Mouse (Mus musculus) urinary bladder, postnatal 25 days (tissue): ENCODE results near the gene Nfatc2ip.
A peak's percentile ranks its signal among the peaks of the same experiment; 100 is the strongest.
"Not testable (repeated sequence)": the region's sequence is repeated elsewhere in the genome, so short reads cannot be mapped to it uniquely, and the experiment has no call there.

Experiments
- DNase-seq: peaks from one replicate; pipeline ENCODE4 v3.0.0; 2022; ENCODE audit warnings: low spot score

Nfatc2ip gene

DNA sequence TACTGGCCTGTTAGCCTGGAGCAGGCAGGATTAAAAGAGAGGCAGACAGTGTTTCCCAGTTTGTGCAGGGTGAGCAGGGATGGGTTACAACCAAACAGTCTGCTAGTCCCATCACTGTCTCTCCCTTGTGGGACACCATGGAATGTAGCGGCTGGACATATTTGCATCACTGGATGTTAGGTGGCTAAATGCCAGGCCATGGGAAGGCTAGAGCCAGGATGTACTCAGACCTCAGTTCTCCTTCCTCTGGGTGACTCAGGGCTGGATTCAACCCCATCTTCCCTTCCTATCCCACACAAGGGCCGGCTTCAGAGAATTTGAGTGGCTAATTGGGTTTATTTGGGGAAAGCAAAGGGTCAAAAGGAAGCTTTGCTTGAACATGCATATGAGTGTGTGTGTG, 12.1 kb upstream of the Nfatc2ip start:
- DNase-seq = no peak

- not testable (repeated sequence) for DNase-seq
These were observed 6.0 kb upstream of the Nfatc2ip start for GRCm38 (mm10) chr7:126402518-126402917.

DNA sequence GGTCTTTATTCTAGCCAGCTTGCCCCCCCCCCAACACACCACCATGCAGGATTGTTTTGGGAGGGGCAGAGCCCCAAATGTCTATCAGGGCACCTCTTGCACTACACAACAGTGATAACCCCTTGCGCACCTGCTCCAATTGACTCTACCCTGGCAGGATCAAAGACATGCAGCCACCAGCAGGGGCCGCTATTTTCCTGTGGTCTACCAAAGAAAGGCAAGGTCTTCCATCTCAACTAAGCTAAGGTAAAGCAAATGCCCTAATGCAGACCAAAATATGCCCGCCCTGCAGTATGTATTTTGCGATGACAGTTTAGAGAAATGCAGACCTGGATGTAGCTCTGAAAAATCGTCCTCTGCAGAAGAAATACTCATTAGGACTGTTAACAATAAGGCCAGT, 3.0 kb upstream of the Nfatc2ip start:
- peak; percentile 84 for DNase-seq

GRCm38 (mm10) chr7:126397822-126398221, 1.3 kb upstream of the Nfatc2ip start:
- DNase-seq = no peak

- DNase-seq = no peak
These were observed 684 bp upstream of the Nfatc2ip start for GRCm38 (mm10) chr7:126397221-126397620.

GRCm38 (mm10) chr7:126392086-126392884, 4.3 kb downstream of the Nfatc2ip start:
- DNase-seq = not testable (repeated sequence)

DNA sequence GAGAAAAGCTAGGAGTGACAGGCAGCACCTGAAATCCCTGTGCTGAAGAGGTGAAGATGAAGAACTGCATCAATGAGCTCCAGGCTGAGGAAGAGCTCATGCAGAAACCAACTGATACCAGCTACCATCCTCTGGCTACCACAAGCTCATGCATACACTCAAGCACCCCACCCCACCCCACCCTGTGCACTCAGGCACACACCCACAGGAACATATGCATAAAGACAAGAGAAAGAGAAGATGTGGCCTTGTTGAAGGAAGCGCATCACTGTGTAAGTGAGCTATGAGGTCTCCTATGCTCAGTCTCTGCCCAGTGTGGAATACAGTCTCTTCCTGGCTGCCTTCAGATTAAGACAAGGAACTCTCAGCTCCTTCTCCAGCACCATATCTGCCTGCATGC, 8.4 kb downstream of the Nfatc2ip start:
- no peak for DNase-seq

- DNase-seq = no peak
These were observed 13.0 kb downstream of the Nfatc2ip start for GRCm38 (mm10) chr7:126383565-126383964.

GRCm38 (mm10) chr7:126377278-126378158, 19.0 kb downstream of the Nfatc2ip start, which contains the start of gene Spns1:
Spns1 (minus strand) TSS chr7:126377450.
- peak; percentile 89 for DNase-seq

DNA sequence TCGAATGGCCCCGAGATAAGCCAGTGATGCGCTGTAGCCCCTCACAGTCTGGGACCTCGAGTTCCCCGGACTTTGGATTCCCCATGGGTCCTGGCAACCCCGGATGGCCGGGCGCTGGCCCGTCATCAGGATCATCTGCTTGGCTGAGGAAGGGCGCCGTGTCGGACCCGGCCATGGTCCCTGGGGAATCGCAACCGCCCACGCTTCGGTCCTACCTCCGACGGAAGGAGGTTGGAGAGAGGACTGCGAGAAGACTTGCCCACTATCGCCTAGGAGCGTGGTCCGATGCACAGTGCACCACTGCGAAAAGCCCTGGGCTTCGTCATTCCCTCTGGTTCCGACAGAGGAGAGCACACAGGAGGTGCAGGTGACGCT, 19.6 kb downstream of the Nfatc2ip start:
- peak; percentile 11 for DNase-seq

- DNase-seq = no peak
These were observed 21.5 kb downstream of the Nfatc2ip start for GRCm38 (mm10) chr7:126375012-126375411.

- no peak for DNase-seq
These were observed 22.0 kb downstream of the Nfatc2ip start for GRCm38 (mm10) chr7:126374526-126374925.

DNA sequence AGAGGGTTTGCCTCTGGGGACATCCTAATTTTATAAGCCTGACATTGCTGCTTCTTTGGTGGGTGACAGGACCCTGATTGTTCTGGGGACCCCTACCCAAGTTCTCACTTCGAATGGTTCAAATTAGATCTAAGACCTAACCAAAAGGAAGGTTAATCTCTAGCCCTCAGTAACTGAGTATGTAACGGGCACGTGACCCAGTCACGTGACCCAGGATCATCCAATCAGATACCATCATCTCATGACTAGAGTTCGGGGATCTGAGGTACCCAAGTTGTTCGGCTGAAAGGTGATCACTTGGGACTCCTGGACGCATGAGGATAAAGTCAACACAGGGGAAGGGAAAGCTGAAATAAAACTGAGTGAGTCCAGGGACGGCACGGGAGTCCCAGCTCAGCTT, 23.5 kb downstream of the Nfatc2ip start:
- DNase-seq = no peak

DNA sequence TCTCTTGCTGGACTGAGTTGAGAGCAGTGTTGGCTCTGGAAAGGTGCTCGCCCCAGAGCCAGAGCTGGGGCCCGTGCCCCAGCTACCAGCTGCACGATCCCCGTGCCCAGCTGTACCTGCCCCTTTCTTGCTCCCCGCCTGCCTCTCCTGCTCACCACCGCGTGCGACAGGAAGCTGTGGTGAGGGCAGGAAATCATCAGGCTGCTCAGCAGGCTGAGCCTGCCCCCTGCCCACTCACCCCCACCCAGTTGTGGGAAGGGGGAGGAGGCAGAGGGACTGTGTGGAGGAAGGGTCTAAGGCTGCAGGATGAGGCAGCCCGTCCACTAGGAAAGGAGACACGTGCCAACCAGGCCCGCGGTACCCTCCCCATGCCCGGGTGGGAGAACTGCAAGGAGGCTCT, 27.1 kb downstream of the Nfatc2ip start, which contains the start of gene Lat:
Lat (minus strand) TSS at position 178 of the 400 bp plus-strand sequence.
- DNase-seq = no peak

GRCm38 (mm10) chr7:126368367-126368766, 28.2 kb downstream of the Nfatc2ip start:
- DNase-seq = no peak

DNA sequence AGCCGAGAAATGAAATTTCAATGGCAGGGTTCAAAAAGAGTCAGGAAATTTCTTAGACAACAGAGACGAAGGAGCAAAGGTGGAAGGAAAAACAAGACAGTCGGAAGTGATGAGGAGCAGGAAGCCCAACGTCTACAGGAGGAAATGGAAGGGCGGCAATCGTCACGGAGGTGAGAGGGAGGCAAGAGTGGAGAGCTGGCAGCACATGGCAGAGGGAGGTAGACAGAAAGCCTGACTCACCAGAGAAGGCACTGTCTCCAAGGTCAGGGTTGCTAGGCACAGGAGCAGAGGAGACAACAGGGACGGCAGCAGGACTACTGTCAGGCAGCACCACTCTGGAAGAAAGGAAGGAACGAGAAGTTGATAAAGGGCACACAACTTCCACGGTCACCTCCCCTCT, 28.9 kb downstream of the Nfatc2ip start:
- DNase-seq = no peak

- no peak for DNase-seq
These were observed 33.5 kb downstream of the Nfatc2ip start for GRCm38 (mm10) chr7:126363038-126363437.

DNA sequence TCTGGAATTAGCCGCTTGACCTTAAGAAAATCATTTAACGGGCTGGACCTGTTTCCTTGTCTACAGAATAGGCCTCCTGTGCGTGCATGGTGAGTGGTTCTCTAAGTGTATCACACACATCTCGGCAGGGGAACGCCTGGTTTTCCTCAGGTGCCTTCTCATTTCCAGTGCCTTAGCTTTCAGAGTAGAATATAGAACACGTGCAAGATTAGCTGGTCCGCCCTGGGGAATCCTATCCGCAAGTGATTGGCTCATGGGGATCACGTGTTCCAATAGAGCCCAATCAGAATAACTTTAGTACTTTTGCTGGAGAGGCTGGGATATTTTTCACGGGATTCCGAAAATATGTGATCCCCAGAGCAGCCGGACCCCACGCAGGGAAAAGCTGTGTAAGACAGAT, 37.5 kb downstream of the Nfatc2ip start:
- no peak for DNase-seq

DNA sequence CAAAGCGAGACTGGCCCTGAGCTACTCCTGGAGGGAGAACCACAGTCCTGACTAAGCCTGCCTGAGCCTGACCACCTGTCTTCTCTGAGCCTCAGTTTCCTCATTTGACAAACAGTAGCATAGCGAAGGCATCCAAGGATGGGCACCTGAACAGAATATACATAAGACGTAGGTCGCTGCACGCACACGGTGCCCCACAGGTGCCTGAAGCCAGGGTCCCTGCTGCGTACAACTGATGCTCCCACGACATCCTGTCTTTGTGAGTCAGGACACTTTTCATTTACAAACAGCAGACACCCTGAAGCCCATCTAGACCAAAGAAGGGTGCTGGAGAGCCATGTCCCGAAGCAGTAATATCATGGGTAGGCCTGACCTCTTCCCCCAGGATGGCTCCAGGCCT, 38.1 kb downstream of the Nfatc2ip start:
- no peak for DNase-seq

- DNase-seq = no peak
These were observed 38.7 kb downstream of the Nfatc2ip start for GRCm38 (mm10) chr7:126357838-126358237.

DNA sequence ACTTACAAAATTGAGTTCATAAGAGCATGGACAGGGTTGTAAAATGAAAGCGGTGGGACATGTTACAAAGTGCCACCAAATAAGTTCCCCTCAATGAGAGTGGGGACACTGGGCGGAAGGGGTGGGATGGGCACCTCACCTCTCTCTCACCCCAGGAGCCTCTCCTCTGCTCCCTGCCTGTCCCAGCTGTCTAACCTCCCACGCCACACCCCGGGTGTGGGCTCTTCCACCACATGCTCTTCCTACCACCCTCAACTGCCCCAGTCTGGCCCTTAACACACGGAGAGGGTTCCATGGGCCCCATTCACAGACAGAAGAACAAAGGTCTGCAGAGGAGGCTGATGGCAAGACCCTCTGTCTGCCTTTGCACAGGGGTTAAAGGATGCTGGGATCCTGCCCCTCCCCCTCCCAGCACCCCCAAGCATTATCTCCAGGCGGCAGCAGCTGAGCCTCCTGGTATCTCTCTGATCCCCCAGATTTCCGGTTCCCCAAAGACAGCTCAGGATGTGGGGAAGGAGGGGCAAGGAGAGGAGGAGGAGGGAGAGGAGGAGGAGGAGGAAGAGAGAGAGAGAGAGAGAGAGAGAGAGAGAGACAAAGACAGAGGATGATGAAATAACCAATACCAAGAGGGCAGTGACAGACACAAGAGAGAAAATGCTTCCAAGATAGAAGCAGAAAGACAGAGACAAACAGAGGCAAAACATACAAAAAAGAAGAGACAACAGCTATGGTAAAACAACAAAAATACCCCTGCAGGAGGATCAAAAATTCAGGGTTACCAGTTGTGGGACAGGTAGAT, 39.5 kb downstream of the Nfatc2ip start:
- DNase-seq = no peak
